In genomic region chr10:93425665-93426064, GRCm38 (mm10) we compare ENCODE assay signal across 8 mouse cellular contexts. TPM values are rescaled to one million over a fixed set of nuclear protein-coding genes. Genes with fewer than 3 reads are reported as not detected.
A peak's percentile ranks its signal among the peaks of the same experiment; 100 is the strongest.
DNase-seq lines count a peak whose midpoint lies in the region; ATAC-seq and TF ChIP-seq lines count a peak whose summit lies in the region.

No protein-coding gene starts in this region.

- no peak overlapping the region for H3ac ChIP-seq in myocyte (ENCODE audit: control insufficient read depth, insufficient read length)

- no peaks in the 10 kb centered on the region for H3K27me3 ChIP-seq in heart, embryonic 12.5 days (replicated peaks)
- H3K27me3 ChIP-seq in kidney, embryonic 16.5 days (ENCODE audit: insufficient read depth, low read length), result no peaks in the 10 kb centered on the region
- H3K27me3 ChIP-seq in myocyte (ENCODE audit: control insufficient read depth, insufficient read depth, insufficient read length), result no peaks in the 10 kb centered on the region
- H3K27me3 ChIP-seq in stomach, embryonic 15.5 days (replicated peaks), result no peaks in the 10 kb centered on the region

- no peak overlapping the region for H3K4me3 ChIP-seq in heart, embryonic 12.5 days
- H3K4me3 ChIP-seq in kidney, embryonic 16.5 days (ENCODE audit: low read length), result no peak overlapping the region
- no peak overlapping the region for H3K4me3 ChIP-seq in myocyte
- no peak overlapping the region for H3K4me3 ChIP-seq in stomach, embryonic 15.5 days (replicated peaks)

- TF ChIP-seq CTCF in brain, embryonic 14.5 days (IDR thresholded peaks at IDR 0.05; ENCODE audit: borderline replicate concordance, extremely low read depth, insufficient read depth, insufficient read length), result peak; percentile 88

- H3K27ac ChIP-seq in heart, embryonic 12.5 days (ENCODE audit: poor library complexity, severe bottlenecking), result no peak overlapping the region
- no peak overlapping the region for H3K27ac ChIP-seq in kidney, embryonic 16.5 days (ENCODE audit: low read length)
- H3K27ac ChIP-seq in stomach, embryonic 15.5 days, result peak overlapping the region; percentile 33; the same call in 1 of the 2 replicates

- TF ChIP-seq POLR2A in brain, embryonic 14.5 days (IDR thresholded peaks at IDR 0.05; ENCODE audit: borderline replicate concordance, extremely low read depth, insufficient read depth, insufficient read length, poor library complexity, severe bottlenecking), result no peak
- no peak for TF ChIP-seq POLR2A in myocyte (IDR thresholded peaks at IDR 0.05; ENCODE audit: insufficient read length, low read depth)

- ATAC-seq in erythroblast, adult 5-6 weeks (replicated peaks; ENCODE audit: low FRiP score, poor library complexity, severe bottlenecking), result peak; percentile 74
- peak; percentile 68 for ATAC-seq in heart, embryonic 12.5 days (ENCODE audit: insufficient number of reproducible peaks, low FRiP score)
- ATAC-seq in kidney, embryonic 16.5 days (ENCODE audit: low FRiP score, low TSS enrichment), result peak; percentile 83
- ATAC-seq in stomach, embryonic 15.5 days (ENCODE audit: insufficient read depth, low FRiP score, low read depth), result peak; percentile 86

- 3% methylated on average over 2 of the region's 2 CpGs for WGBS in heart, embryonic 12.5 days
- WGBS in kidney, embryonic 16.5 days, result 0% methylated on average over 2 of the region's 2 CpGs
- 7% methylated on average over 2 of the region's 2 CpGs for WGBS in stomach, embryonic 15.5 days

- peaks cover 6% of the 10 kb centered on the region; the same call in 1 of the 2 replicates for H3K9me3 ChIP-seq in heart, embryonic 12.5 days (replicated peaks)
- H3K9me3 ChIP-seq in kidney, embryonic 16.5 days (ENCODE audit: low read length), result no peaks in the 10 kb centered on the region
- H3K9me3 ChIP-seq in stomach, embryonic 15.5 days, result no peaks in the 10 kb centered on the region

- H3K4me1 ChIP-seq in heart, embryonic 12.5 days (replicated peaks), result peaks cover 9% of the 10 kb centered on the region
- H3K4me1 ChIP-seq in kidney, embryonic 16.5 days (ENCODE audit: insufficient read depth, low read length), result 0 out of 2 replicates have a peak, but pooled peaks cover 3% of the 10 kb centered on the region
- no peaks in the 10 kb centered on the region for H3K4me1 ChIP-seq in stomach, embryonic 15.5 days

- no peak overlapping the region for H3K9ac ChIP-seq in heart, embryonic 12.5 days
- H3K9ac ChIP-seq in kidney, embryonic 16.5 days (replicated peaks; ENCODE audit: low read length), result no peak overlapping the region
- no peak overlapping the region for H3K9ac ChIP-seq in stomach, embryonic 15.5 days

- no peaks in the 10 kb centered on the region for H3K79me2 ChIP-seq in myocyte (ENCODE audit: control insufficient read depth, insufficient read depth)

- no peak overlapping the region for H3K4me2 ChIP-seq in heart, embryonic 12.5 days
- H3K4me2 ChIP-seq in kidney, embryonic 16.5 days (replicated peaks; ENCODE audit: low read depth, low read length), result no peak overlapping the region
- peak overlapping the region; percentile 14 for H3K4me2 ChIP-seq in myocyte (ENCODE audit: low read depth)
- no peak overlapping the region for H3K4me2 ChIP-seq in stomach, embryonic 15.5 days

- no peaks in the 10 kb centered on the region for H3K36me3 ChIP-seq in heart, embryonic 12.5 days
- H3K36me3 ChIP-seq in kidney, embryonic 16.5 days (ENCODE audit: insufficient read depth, low read length), result no peaks in the 10 kb centered on the region
- H3K36me3 ChIP-seq in myocyte (ENCODE audit: control insufficient read depth, insufficient read depth), result no peaks in the 10 kb centered on the region
- H3K36me3 ChIP-seq in stomach, embryonic 15.5 days, result no peaks in the 10 kb centered on the region

- peak; percentile 93 for DNase-seq in CD4-positive, CD25-positive, alpha-beta regulatory T cell, adult 2 months (ENCODE audit: low read depth, low spot score)
- DNase-seq in brain, embryonic 14.5 days (ENCODE audit: low read depth), result peak; percentile 92
- DNase-seq in liver, result peak; percentile 78

TF ChIP-seq in myocyte, 11 proteins besides CTCF, POLR2A, EP300 and RAD21:
- TF ChIP-seq POLR2AphosphoS2 (IDR thresholded peaks at IDR 0.05; ENCODE audit: insufficient read length, low read depth) (no peak), E2F4 (IDR thresholded peaks at IDR 0.05; ENCODE audit: insufficient read depth) (no peak), SRF (IDR thresholded peaks at IDR 0.05; ENCODE audit: control insufficient read depth, insufficient read length, low read depth) (peak; percentile 52), USF1 (IDR thresholded peaks at IDR 0.05; ENCODE audit: low read depth) (no peak), REST (IDR thresholded peaks at IDR 0.05; ENCODE audit: insufficient read depth, insufficient read length) (no peak), TCF3 (IDR thresholded peaks at IDR 0.05; ENCODE audit: insufficient read length, low read depth) (no peak), MYOG (IDR thresholded peaks at IDR 0.05; ENCODE audit: control insufficient read depth in 1 of 3, insufficient read depth in 1 of 3, insufficient read length in 2 of 3, low read depth in 2 of 3) (no peak)

RNA-seq across cellular contexts. Expression of gene Lta4h, which starts 27.5 kb away (rescaled TPM):
- polyA plus RNA-seq in brain, embryonic 14.5 days (2012; rRNA removed), result 70.3 and 77.5 TPM in 2 replicates
- 251 and 286 TPM in 2 replicates for total RNA-seq in erythroblast, adult 5-6 weeks (2015; ENCODE audit: low replicate concordance)
- 144 and 157 TPM in 2 replicates for total RNA-seq in erythroblast, adult 5-6 weeks (2017; ENCODE audit: low replicate concordance)
- 303 and 305 TPM in 2 replicates for polyA plus RNA-seq in heart, embryonic 12.5 days (2016; fragmentation: Nextera tagmentation; extraction: Ambion mirVana)
- polyA plus RNA-seq in kidney, embryonic 16.5 days (2015; fragmentation: Nextera tagmentation; extraction: Ambion mirVana), result 177 and 178 TPM in 2 replicates
- polyA plus RNA-seq in myocyte (2012; fragmentation: generic; extraction: Trizol), result 73.9 TPM
- 202 and 226 TPM in 2 replicates for polyA plus RNA-seq in stomach, embryonic 15.5 days (2015; fragmentation: Nextera tagmentation; extraction: Ambion mirVana)
